Mouse (Mus musculus) macrophage (primary cell): ENCODE results near the gene Stxbp1. TPM values are rescaled to one million over a fixed set of nuclear protein-coding genes. Genes with fewer than 3 reads are reported as not detected.
A peak's percentile ranks its signal among the peaks of the same experiment; 100 is the strongest.

ENCODE experiments used
- H3K27ac ChIP-seq: fragments of 350-480 bp; formaldehyde crosslinking; 2 replicates; pipeline ENCODE4 v1.9.0; 2021
- H3K36me3 ChIP-seq: fragments of 350-480 bp; formaldehyde crosslinking; 2 replicates; pipeline ENCODE4 v1.9.0; 2021; ENCODE audit errors: inconsistent target
- H3K4me3 ChIP-seq: fragments of 350-480 bp; formaldehyde crosslinking; 2 replicates; pipeline ENCODE4 v1.9.0; 2021; ENCODE audit errors: inconsistent target
- H3K79me2 ChIP-seq: fragments of 350-480 bp; formaldehyde crosslinking; 2 replicates; pipeline ENCODE4 v1.9.0; 2021; ENCODE audit errors: inconsistent target
- WGBS: methylation state at CpG from one replicate; pipeline ENCODE4 v1.1.7; 2026; ENCODE audit warnings: inconsistent platforms; ENCODE audit not compliant: missing documents; 5-methylcytosine and 5-hydroxymethylcytosine counted together
- polyA plus RNA-seq: library from polyadenylated mRNA; stranded (reverse); fragments of 250-400 nt; gene quantifications from 3 replicates; pipeline ENCODE4 v1.2.4, GENCODE M21; 2018; ENCODE audit warnings: inconsistent platforms

The Stxbp1 gene
- polyA plus RNA-seq, 1 experiment from 2014 or later: 9.7 TPM

DNA sequence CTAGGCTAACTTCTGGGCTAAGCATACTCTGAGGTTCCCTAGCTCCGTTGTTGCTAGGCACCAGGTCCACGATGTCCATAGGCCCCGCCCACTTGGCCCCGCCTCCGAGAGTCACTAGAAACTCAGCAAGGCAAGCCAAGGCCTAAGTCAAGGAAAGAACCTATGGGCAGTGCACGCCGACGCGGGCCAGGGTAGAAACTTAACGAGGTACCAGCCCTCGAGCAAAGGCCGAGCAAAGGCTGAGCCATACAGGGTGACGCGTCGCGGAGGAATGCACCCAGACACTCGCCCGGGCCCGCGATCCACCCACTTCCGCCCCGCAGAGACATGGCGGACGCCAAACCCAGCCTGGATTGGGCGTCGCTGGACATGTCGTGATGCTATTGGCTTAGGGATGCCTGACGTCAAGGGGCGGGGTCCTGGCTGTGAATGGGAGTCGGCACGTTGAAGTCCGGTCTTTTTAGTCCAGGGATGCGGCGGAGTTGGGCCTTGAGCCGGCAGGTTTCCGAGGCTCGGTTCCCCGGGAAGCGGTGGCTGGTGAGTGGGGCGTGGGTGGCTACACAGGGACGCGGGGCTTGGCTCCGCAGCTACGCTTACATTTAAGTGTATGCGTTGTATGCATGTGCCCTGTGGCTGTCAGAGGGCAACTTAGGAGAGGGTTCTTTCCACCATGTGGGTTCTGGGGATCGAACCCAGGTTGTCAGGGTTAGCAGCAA, 71.5 kb downstream of the Stxbp1 start, which contains the start of the genes Ttc16 and Ptrh1:
Ttc16 (minus strand) TSS at position 275 of the 716 bp plus-strand sequence.
Ptrh1 (plus strand) TSS at position 428 of the 716 bp plus-strand sequence.
- WGBS: under 1% methylated on average over 46 of the region's 46 CpGs
- peak within 1 kb of the TSS; percentile 28; the same call in 1 of the 2 replicates for H3K27ac ChIP-seq

DNA sequence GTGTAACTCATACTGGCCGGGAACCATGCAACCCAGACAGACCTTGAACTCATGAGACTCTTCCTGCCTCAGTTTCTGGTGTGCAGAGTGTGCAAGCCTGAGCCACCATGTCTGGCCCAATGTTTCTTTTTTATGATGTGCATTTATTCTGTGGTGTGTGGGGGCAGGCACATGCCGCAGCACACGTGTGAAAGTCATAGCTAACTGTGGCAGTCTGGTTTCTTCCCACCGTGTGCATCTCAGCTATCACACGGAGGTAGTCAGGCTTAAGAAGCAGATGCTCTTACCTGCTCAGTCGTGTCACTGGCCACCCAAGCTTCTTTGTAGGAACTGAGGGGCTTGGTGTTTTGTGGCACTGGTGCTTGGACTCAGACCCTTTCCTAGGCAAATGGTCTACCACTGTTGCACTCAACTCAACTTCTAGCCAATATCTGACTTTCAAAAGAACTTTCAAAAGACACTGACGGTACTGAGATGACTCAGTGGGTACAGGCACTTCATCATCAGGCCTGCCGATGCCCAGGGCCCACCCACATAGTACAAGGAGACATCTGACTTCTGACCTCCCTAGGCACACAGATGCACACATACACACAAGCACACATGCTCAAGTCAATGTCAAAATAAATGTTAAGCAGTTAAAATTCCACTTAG, 74.3 kb downstream of the Stxbp1 start:
- 84% methylated on average over 8 of the region's 8 CpGs for WGBS
- H3K4me3 ChIP-seq: no peak overlapping the region
- H3K79me2 ChIP-seq: no peaks in the 10 kb centered on the region
- H3K36me3 ChIP-seq: no peaks in the 10 kb centered on the region
- no peak overlapping the region for H3K27ac ChIP-seq

More for the DNA sequence above, 71.5 kb downstream of the Stxbp1 start, which contains the start of the genes Ttc16 and Ptrh1:
- Histone ChIP-seq H3K4me3 (peak within 1 kb of the TSS; percentile 45), H3K79me2 (no peaks in the 10 kb centered on the region), H3K36me3 (no peaks in the 10 kb centered on the region)

DNA sequence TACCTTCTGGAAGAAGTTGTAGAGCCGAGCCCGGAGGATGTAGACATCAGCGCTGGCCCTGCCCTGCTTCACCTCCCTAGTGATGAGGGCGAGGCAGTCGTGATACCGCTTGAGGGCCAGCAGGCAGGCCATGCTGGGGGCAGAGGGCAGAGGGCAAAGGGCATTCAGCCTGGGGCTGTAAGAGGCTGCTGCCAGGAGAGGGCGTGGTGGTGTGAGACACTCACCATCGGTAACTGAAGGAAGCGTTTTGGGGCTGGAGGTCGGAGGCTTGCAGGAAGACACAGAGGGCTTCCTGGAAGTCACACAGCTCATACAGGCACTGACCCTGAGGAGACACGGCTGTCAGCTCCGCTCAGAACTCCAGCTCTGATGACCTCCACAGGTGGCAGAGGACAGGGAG, 75.2 kb downstream of the Stxbp1 start:
- Histone ChIP-seq H3K27ac (no peak overlapping the region), H3K79me2 (no peaks in the 10 kb centered on the region), H3K4me3 (no peak overlapping the region), H3K36me3 (no peaks in the 10 kb centered on the region)
- WGBS: 72% methylated on average over 12 of the region's 12 CpGs

DNA sequence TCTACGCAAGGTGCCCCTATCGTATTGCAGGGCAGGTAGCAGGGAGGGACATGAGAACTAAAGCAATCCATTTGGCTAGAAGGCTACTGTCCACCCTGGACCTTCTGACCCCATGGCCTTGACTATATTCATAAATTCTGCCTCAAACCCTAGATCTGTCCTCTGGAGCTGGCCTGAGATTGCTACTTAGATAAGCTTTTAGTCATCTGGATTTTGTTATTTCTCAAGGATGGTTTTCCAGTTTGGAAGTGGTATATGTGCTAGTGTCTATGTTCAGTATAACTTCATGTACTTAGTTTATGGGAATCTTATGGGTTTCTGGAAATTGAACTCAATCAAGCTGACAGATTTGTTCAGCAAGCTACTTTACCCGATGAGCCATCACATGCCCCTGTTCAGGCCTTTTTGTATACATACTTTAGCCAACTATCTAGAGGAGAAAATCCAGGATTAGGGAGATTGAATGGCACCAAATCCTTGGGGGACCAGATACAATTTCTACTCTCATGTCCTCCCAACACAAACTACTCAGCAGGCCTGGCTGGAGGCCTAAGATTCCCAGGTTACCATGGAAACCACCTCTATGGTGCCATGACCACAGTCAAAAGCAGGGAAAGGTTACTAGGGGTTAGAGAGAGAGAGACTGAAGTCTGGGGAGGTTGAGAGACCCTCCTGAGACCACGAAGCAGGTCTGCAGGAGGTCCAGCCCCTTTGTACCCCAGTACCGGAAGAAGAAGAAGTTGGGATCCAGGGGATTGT, 77.5 kb downstream of the Stxbp1 start:
- WGBS: 88% methylated on average over 5 of the region's 5 CpGs
- Histone ChIP-seq H3K36me3 (no peaks in the 10 kb centered on the region), H3K4me3 (no peak overlapping the region), H3K27ac (no peak overlapping the region), H3K79me2 (no peaks in the 10 kb centered on the region)

DNA sequence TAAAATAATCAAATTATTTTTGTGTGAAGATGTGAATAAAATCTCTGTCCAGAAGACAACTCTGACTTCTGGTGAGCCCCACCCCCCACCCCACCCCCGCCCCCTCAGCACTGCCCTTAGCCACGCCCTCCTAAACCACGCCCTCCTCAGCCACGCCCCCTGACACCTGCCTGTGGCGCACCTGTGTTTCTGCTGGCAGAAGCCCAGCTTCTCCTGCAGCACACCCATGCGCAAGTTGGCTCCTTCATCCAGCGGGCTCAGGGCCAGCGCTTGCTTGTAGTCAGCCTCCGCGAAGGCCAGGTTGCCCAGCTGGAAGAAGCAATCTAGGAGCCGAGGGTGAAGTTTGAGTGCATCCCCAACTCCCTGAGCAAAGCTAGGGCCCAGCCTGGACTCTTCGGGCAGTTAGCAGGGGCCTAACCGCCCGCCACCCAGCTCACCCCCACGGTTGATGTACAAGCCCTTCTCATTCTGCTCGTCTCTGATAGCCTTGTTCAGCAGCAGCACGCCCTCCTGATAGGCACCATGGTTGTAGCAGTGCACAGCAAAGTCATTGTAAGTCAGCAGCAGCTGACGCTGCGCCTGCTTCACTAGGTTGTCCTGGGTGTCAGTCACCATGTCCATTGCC, 78.3 kb downstream of the Stxbp1 start:
- WGBS: 88% methylated on average over 16 of the region's 19 CpGs
- no peaks in the 10 kb centered on the region for H3K79me2 ChIP-seq
- H3K36me3 ChIP-seq: no peaks in the 10 kb centered on the region
- no peak overlapping the region for H3K27ac ChIP-seq
- H3K4me3 ChIP-seq: no peak overlapping the region

DNA sequence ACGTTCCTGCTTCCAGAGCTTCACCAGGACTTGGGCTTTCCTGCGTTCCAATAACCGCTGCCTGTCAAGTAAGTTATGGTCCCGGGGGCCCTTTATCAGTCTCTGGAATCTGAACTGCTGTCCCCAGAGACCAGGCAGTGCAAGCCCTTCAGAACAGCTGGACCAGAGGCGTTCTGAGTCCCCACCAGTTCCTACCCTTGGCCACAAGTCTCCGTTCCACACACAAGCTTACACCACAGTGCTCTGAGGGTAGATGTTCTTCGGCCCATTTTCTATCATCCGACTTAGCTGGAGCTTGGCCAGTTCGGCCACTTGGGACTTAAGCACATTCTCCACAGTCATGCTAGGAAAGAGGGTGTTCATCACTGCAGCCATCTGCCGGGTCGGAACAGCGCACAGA, 79.8 kb downstream of the Stxbp1 start:
- Histone ChIP-seq H3K4me3 (no peak overlapping the region), H3K27ac (no peak overlapping the region), H3K36me3 (peaks cover 12% of the 10 kb centered on the region; the same call in 1 of the 2 replicates), H3K79me2 (no peaks in the 10 kb centered on the region)
- 73% methylated on average over 10 of the region's 12 CpGs for WGBS

DNA sequence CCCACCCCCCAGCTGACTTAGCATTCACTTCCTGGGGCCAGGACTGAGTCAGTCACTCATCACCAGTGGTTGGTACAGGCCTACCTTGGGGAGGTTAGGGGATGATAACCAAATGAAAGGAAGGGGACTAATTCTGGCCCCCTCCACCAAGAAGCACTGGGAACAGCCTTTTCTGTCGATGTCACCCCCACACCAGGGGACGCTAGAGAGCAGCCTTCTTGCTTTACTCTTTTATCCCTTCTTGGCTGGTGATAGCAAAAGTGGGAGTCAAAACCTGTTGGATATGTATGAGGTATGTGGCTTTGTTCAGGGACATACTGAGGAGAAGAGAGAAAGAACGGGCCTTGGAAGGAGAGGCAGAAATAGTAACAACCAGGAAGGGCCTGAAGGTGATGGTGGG, 83.7 kb downstream of the Stxbp1 start:
- no peak overlapping the region for H3K27ac ChIP-seq
- H3K36me3 ChIP-seq: peaks cover 31% of the 10 kb centered on the region; the same call in 1 of the 2 replicates
- no peak overlapping the region for H3K4me3 ChIP-seq
- no peaks in the 10 kb centered on the region; the same call in 1 of the 2 replicates for H3K79me2 ChIP-seq
- WGBS: 68% methylated on average over 3 of the region's 3 CpGs

DNA sequence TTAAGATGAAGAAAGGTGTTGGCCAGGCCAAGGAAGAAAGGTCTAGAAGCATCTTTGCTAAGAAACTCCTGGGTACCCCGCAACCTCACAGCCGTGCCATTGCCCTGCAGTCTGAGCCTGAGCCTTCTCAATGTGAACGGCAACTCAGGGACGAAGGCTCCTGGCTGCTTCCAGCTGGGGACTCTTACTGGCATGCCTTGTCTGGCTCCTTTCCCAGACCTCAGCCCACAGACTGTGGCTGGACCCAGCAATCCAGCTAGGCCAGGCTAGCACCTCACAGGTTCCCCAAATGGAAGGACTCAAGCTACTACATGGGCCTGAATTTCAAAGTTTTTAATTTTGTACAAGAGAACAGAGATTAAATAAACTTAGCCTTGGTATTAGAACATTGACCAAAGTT, 85.2 kb downstream of the Stxbp1 start:
- Histone ChIP-seq H3K27ac (no peak overlapping the region), H3K79me2 (no peaks in the 10 kb centered on the region; the same call in 1 of the 2 replicates), H3K36me3 (peaks cover 31% of the 10 kb centered on the region; the same call in 1 of the 2 replicates), H3K4me3 (no peak overlapping the region)
- WGBS: 96% methylated on average over 4 of the region's 4 CpGs

DNA sequence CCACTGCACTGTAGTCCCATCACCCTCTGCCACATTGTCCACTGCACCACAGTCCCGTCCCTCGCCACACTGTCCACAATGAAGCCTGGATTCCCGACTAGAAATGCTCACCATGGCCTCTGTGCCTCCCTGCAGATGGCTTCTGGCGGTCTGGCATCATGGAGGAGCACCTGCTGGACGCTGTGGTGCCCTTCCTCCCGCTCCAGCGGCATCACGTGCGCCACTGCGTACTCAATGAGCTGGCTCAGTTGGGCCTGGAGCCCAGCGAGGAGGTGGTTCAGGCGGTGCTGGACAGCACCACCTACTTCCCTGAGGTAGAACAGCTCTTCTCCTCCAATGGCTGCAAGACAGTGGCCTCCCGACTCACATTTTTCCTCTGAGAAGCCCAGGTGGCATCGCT, 85.7 kb downstream of the Stxbp1 start:
- Histone ChIP-seq H3K79me2 (no peaks in the 10 kb centered on the region; the same call in 1 of the 2 replicates), H3K27ac (no peak overlapping the region), H3K4me3 (no peak overlapping the region), H3K36me3 (peaks cover 31% of the 10 kb centered on the region; the same call in 1 of the 2 replicates)
- 95% methylated on average over 14 of the region's 14 CpGs for WGBS

DNA sequence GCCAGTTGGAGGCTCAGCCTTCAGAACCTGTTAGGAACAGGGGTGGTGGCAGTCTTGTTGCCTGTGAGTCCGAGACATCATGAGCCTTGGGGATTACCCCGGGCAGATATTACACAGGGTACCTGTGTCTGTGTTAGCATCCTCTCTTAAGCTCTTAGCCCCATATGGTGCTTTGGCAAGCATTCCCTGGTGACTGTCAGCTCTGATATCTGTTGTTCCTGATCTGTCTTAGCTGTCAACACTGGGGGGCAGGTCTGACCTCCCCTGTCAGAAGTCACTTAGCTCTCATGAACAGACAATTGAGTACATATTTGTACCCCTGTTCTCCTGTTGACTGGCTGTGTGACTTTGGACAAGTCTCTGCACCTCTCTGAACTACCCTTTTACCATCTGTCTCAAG, 88.0 kb downstream of the Stxbp1 start:
- Histone ChIP-seq H3K4me3 (no peak overlapping the region), H3K36me3 (peaks cover 39% of the 10 kb centered on the region), H3K27ac (no peak overlapping the region), H3K79me2 (no peaks in the 10 kb centered on the region; the same call in 1 of the 2 replicates)
- 96% methylated on average over 2 of the region's 2 CpGs for WGBS

DNA sequence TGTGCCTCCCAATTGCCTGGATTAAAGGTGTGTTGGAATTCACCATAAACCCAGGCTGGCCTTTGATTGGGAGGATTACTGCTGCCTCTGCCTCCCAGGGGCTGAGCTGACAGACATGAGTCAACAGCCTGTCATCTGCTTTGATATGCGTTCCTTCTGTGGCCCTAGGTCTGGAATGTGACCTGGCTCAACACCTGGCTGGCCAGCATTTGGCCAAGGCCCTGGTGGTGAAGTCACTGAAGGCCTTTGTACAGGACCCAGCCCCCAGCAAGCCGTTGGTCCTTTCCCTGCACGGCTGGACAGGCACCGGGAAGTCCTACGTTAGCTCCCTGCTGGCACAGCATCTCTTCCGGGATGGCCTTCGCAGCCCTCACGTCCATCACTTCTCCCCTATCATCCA, 88.5 kb downstream of the Stxbp1 start:
- Histone ChIP-seq H3K4me3 (no peak overlapping the region), H3K27ac (no peak overlapping the region), H3K79me2 (no peaks in the 10 kb centered on the region; the same call in 1 of the 2 replicates), H3K36me3 (peaks cover 44% of the 10 kb centered on the region)
- 96% methylated on average over 5 of the region's 8 CpGs for WGBS

DNA sequence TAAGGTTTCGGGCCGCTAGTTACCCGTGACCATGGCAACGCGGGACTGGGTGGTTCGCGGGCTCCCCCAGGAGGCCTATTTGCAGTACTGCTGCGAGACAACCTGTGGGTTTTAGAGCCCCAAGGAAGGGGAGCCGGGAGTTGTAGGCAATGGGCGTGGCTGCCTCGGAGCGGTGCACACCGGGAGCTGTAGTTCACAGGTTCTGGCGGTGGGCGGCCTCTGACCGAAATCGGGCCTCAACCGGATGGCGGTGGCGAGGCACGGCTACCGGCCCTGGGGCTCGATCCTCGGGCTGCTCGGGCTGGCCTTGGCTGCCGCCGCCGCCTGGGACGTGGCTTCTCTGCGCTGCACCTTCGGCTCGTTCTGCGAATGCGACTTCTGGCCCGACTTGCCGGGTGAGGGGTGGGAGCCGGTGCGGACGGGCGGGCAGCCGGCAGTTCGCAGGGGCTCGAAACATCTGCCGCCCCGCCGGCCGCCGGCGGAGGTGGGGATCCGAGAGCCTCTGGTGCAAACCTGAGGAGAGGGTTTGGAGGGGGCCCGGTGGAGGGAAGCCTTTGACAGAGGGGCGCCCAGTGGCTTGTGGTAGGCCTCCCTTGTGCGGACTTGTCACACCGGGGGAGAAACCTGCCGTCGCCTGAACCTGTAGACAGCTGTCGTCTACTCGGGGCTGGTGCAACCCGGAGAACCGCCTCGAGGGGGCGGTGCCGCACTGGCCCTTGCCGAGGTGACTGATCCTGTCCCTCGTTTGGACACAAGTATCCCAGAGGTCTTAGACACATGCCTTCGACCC, 89.8 kb downstream of the Stxbp1 start, which contains the start of gene Tor2a:
Tor2a (plus strand) TSS at position 179 of the 790 bp plus-strand sequence.
- Histone ChIP-seq H3K27ac (no peak within 1 kb of the TSS), H3K4me3 (peak within 1 kb of the TSS; percentile 28), H3K36me3 (peaks cover 44% of the 10 kb centered on the region), H3K79me2 (no peaks in the 10 kb centered on the region; the same call in 1 of the 2 replicates)
- 1% methylated on average over 57 of the region's 66 CpGs for WGBS

DNA sequence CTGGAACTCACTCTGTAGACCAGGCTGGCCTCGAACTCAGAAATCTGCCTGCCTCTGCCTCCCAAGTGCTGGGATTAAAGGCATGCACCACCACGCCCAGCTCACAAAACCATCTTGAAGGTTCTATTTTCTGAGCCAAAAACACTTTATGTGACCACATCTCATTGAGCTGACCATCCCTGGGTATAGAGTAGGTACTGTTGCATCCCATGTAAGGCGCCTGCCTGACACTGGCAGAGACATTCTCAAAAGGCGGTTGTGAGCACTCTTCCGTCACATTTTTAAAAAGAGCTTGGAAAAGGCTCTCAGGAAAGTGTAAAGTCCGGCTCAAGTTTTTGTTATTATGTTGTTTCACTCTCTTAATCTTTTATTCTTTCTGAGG, 90.4 kb downstream of the Stxbp1 start:
- WGBS: 42% methylated on average over 6 of the region's 6 CpGs
- Histone ChIP-seq H3K79me2 (no peaks in the 10 kb centered on the region; the same call in 1 of the 2 replicates), H3K27ac (no peak overlapping the region), H3K4me3 (no peak overlapping the region), H3K36me3 (peaks cover 44% of the 10 kb centered on the region)
